Mouse (Mus musculus) embryonic fibroblast, embryonic 13.5 days (primary cell): Measurements from ENCODE around the gene Gpr87.
A peak's percentile ranks its signal among the peaks of the same experiment; 100 is the strongest.

Experiments
- CTCF ChIP-seq: IDR thresholded peaks from 2 replicates; pipeline ENCODE4 v1.5.1; 2011; ENCODE audit warnings: mild to moderate bottlenecking, control low read depth, low read length, moderate library complexity, borderline replicate concordance; ENCODE audit not compliant: insufficient read depth
- POLR2A ChIP-seq: IDR thresholded peaks from 2 replicates; pipeline ENCODE4 v1.6.1; 2011; ENCODE audit warnings: low read depth, mild to moderate bottlenecking, control low read depth, low read length, moderate library complexity

- TF ChIP-seq POLR2A (no peak), CTCF (peak; percentile 56; the same call in 1 of the 2 replicates)
These were observed 19.7 kb downstream of the Gpr87 start for GRCm38 (mm10) chr3:59175234-59175633.
